Mouse (Mus musculus) hindbrain, embryonic 16.5 days (tissue): Measurements from ENCODE around the gene Kbtbd12. TPM values are rescaled to one million over a fixed set of nuclear protein-coding genes. Genes with fewer than 3 reads are reported as not detected.

ENCODE experiments used
- ATAC-seq: fragments of 200-750 bp; cut with Nextera tagmentation; 2 replicates; pipeline ENCODE4 v1.8.0; 2017; ENCODE audit warnings: moderate TSS enrichment, moderate library complexity
- H3K27ac ChIP-seq: fragments of 300-500 bp; sonication (generic); 2 replicates; pipeline ENCODE4 v1.5.1; 2014; ENCODE audit warnings: low read depth, mild to moderate bottlenecking, control low read depth, low read length, moderate library complexity
- H3K27me3 ChIP-seq: fragments of 300-500 bp; sonication (generic); replicated peaks from 2 replicates; pipeline ENCODE4 v1.6.1; 2014; ENCODE audit warnings: low read length; ENCODE audit not compliant: control insufficient read depth, insufficient read depth
- H3K36me3 ChIP-seq: fragments of 300-500 bp; sonication (generic); 2 replicates; pipeline ENCODE4 v1.6.1; 2014; ENCODE audit warnings: mild to moderate bottlenecking, low read length, moderate library complexity, mixed read lengths; ENCODE audit not compliant: control insufficient read depth, insufficient read depth
- H3K4me1 ChIP-seq: fragments of 300-500 bp; sonication (generic); 2 replicates; pipeline ENCODE4 v1.6.1; 2014; ENCODE audit warnings: low read depth, low read length; ENCODE audit not compliant: control insufficient read depth, insufficient read depth
- H3K4me2 ChIP-seq: fragments of 300-500 bp; sonication (generic); 2 replicates; pipeline ENCODE4 v1.6.1; 2014; ENCODE audit warnings: mild to moderate bottlenecking, low read length, control low read depth, moderate library complexity
- H3K4me3 ChIP-seq: fragments of 300-500 bp; sonication (generic); 2 replicates; pipeline ENCODE4 v1.5.1; 2014; ENCODE audit warnings: mild to moderate bottlenecking, low read length, control low read depth, moderate library complexity
- H3K9ac ChIP-seq: fragments of 300-500 bp; sonication (generic); 2 replicates; pipeline ENCODE4 v1.6.1; 2014; ENCODE audit warnings: low read depth, mild to moderate bottlenecking, control low read depth, low read length, moderate library complexity
- H3K9me3 ChIP-seq: fragments of 300-500 bp; sonication (generic); 2 replicates; pipeline ENCODE4 v1.6.1; 2014; ENCODE audit warnings: mild to moderate bottlenecking, low read length, moderate library complexity; ENCODE audit not compliant: control insufficient read depth
- WGBS: fragments of 180-500 bp; shearing (Covaris S2); extraction: QIAGEN DNeasy Blood & Tissue Kit; methylation state at CpG from one replicate; pipeline ENCODE4 v1.1.7; 2014; 5-methylcytosine and 5-hydroxymethylcytosine counted together
- polyA plus RNA-seq: library from polyadenylated mRNA; unstranded; fragments of >200 nt; fragmentation: Nextera tagmentation; extraction: Ambion mirVana; gene quantifications from 2 replicates; pipeline ENCODE4 v1.2.1, GENCODE M21; 2015

Kbtbd12 gene
- polyA plus RNA-seq, 1 experiment from 2014 or later: 0.60 TPM

- WGBS: 83% methylated on average over 3 of the region's 3 CpGs
- ATAC-seq: no peak
These were observed 114.7 kb downstream of the Kbtbd12 start for GRCm38 (mm10) chr6:88523043-88523442.

DNA sequence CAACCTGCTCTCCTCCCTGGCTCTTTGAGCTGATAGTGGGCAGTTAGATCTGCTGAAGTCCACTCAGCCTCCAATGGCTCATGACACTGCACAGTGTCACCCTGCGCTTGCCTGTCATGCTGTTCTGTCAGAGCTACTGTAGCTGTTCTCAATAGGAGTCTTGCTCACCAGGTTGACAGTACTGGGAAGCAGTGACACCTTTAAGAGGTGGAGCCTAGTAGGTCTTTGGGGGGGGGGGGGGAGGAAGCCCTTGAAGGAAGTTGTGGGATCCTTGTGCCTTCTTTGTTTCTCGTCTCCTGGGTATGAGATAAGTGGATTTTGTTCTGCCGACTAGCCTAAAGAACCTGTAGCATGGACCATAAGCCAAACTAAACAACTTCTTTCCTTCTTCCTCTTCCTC, 115.1 kb downstream of the Kbtbd12 start:
- ATAC-seq: no peak
- WGBS: 81% methylated on average over 3 of the region's 3 CpGs
- no peak overlapping the region for H3K4me3 ChIP-seq
- no peaks in the 10 kb centered on the region for H3K36me3 ChIP-seq
- no peaks in the 10 kb centered on the region for H3K27me3 ChIP-seq
- H3K9ac ChIP-seq: no peak overlapping the region
- H3K9me3 ChIP-seq: no peaks in the 10 kb centered on the region
- peaks cover 12% of the 10 kb centered on the region for H3K4me1 ChIP-seq
- no peak overlapping the region for H3K27ac ChIP-seq
- no peak overlapping the region for H3K4me2 ChIP-seq

More at GRCm38 (mm10) chr6:88523043-88523442, 114.7 kb downstream of the Kbtbd12 start:
- H3K27ac ChIP-seq: no peak overlapping the region
- H3K9me3 ChIP-seq: no peaks in the 10 kb centered on the region
- H3K27me3 ChIP-seq: no peaks in the 10 kb centered on the region
- peaks cover 7% of the 10 kb centered on the region for H3K4me1 ChIP-seq
- no peak overlapping the region for H3K4me3 ChIP-seq
- H3K36me3 ChIP-seq: no peaks in the 10 kb centered on the region
- H3K4me2 ChIP-seq: no peak overlapping the region
- no peak overlapping the region for H3K9ac ChIP-seq

GRCm38 (mm10) chr6:88521821-88522220, 115.9 kb downstream of the Kbtbd12 start:
- no peaks in the 10 kb centered on the region for H3K9me3 ChIP-seq
- H3K4me2 ChIP-seq: no peak overlapping the region
- H3K4me3 ChIP-seq: no peak overlapping the region
- H3K36me3 ChIP-seq: no peaks in the 10 kb centered on the region
- H3K9ac ChIP-seq: no peak overlapping the region
- WGBS: 86% methylated on average over 7 of the region's 7 CpGs
- H3K27me3 ChIP-seq: no peaks in the 10 kb centered on the region
- H3K4me1 ChIP-seq: peaks cover 19% of the 10 kb centered on the region
- H3K27ac ChIP-seq: no peak overlapping the region
- no peak for ATAC-seq

DNA sequence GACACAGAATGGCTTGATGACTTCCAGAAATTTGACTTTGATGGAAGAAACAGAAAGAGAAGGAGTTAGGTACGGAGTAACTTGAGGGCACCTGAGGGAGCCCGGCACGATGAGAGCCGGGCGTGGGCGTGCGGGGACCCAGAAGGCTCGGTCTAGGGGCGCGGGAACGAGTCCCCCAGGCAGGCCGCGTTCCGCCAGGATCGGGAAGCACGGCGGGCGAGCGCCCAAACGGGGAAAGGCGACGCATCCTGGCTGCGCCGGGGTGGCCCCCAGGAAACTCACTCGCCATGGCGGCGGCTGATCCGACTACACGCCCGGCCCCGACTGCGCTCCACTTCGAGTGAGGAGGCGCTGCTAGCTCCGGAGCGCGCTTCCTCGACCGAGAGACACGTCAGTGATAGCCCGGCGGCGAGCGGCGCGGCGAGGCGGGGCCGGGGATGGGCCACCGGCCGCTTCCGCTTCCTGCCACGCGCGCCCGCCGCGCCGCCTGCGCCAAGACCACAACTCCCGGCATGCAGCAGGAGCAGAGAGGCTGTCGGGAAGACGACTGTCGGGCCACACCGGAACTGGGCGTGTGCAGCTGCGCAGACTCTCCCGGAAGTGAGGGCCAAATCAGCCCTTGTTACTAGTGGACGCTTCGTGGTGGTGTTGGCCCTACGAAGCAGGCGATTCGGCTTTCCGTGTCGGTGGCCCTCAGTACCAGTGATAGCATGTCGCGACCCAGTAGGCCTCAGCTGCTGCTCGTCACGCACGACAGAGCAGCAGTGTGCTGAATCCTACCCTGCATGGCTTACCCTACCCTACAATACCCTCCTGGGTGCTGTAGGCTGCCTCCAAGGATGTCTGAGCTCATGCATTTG, 119.1 kb downstream of the Kbtbd12 start, which contains the start of gene Sec61a1:
Sec61a1 (minus strand) TSS at position 502 of the 860 bp plus-strand sequence.
- Histone ChIP-seq H3K9ac (peak within 1 kb of the TSS; percentile 92), H3K4me3 (peak within 1 kb of the TSS; percentile 89), H3K27ac (peak within 1 kb of the TSS; percentile 92), H3K9me3 (no peaks in the 10 kb centered on the region), H3K4me2 (peak within 1 kb of the TSS; percentile 93), H3K27me3 (no peaks in the 10 kb centered on the region), H3K4me1 (peaks cover 23% of the 10 kb centered on the region), H3K36me3 (no peaks in the 10 kb centered on the region)
- peak; percentile 98 for ATAC-seq
- under 1% methylated on average over 67 of the region's 80 CpGs for WGBS

- WGBS: 15% methylated on average over 18 of the region's 18 CpGs
- Histone ChIP-seq H3K4me1 (peaks cover 23% of the 10 kb centered on the region), H3K4me3 (peak overlapping the region; percentile 89), H3K9me3 (no peaks in the 10 kb centered on the region), H3K27ac (peak overlapping the region; percentile 86), H3K27me3 (no peaks in the 10 kb centered on the region), H3K9ac (peak overlapping the region; percentile 85), H3K4me2 (peak overlapping the region; percentile 90), H3K36me3 (peaks cover 4% of the 10 kb centered on the region; the same call in 1 of the 2 replicates)
- no peak for ATAC-seq
These were observed 119.9 kb downstream of the Kbtbd12 start for GRCm38 (mm10) chr6:88517701-88518403.

GRCm38 (mm10) chr6:88516667-88517066, 121.1 kb downstream of the Kbtbd12 start:
- H3K36me3 ChIP-seq: peaks cover 10% of the 10 kb centered on the region
- no peaks in the 10 kb centered on the region for H3K27me3 ChIP-seq
- no peak overlapping the region; the same call in 1 of the 2 replicates for H3K4me2 ChIP-seq
- 74% methylated on average over 5 of the region's 5 CpGs for WGBS
- H3K4me3 ChIP-seq: no peak overlapping the region
- peaks cover 23% of the 10 kb centered on the region for H3K4me1 ChIP-seq
- H3K27ac ChIP-seq: no peak overlapping the region
- no peak overlapping the region for H3K9ac ChIP-seq
- ATAC-seq: no peak
- no peaks in the 10 kb centered on the region for H3K9me3 ChIP-seq

DNA sequence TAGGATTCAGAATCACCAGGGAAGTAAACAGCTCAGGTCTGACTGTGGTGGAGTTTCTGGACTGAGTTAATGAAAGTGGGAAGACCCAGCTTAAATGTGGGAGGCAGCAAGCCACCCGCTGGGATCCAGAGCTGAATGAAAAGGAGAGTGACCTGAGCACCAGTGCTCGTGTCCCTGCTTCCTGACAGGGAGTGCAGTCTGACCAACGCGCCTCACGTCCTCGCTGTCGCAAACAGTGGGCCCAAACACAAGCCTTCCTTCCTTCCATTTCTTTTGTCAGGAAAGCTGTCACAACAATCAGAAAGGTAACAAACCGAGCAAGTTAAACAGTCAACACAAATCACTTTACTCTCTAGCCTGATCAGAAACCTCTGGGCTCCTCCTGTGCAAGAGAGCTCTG, 121.8 kb downstream of the Kbtbd12 start:
- Histone ChIP-seq H3K27me3 (no peaks in the 10 kb centered on the region), H3K9ac (no peak overlapping the region), H3K4me1 (peaks cover 23% of the 10 kb centered on the region), H3K4me2 (no peak overlapping the region), H3K36me3 (peaks cover 15% of the 10 kb centered on the region), H3K27ac (no peak overlapping the region), H3K9me3 (no peaks in the 10 kb centered on the region), H3K4me3 (no peak overlapping the region)
- 81% methylated on average over 8 of the region's 8 CpGs for WGBS
- no peak for ATAC-seq

GRCm38 (mm10) chr6:88514546-88514945, 123.2 kb downstream of the Kbtbd12 start:
- H3K36me3 ChIP-seq: peaks cover 29% of the 10 kb centered on the region
- WGBS: 89% methylated on average over 4 of the region's 4 CpGs
- no peak for ATAC-seq

GRCm38 (mm10) chr6:88513984-88514383, 123.8 kb downstream of the Kbtbd12 start:
- no peak overlapping the region for H3K4me2 ChIP-seq
- H3K27ac ChIP-seq: no peak overlapping the region
- H3K36me3 ChIP-seq: peaks cover 32% of the 10 kb centered on the region
- H3K4me1 ChIP-seq: peaks cover 16% of the 10 kb centered on the region
- no peak overlapping the region for H3K9ac ChIP-seq
- ATAC-seq: no peak
- H3K4me3 ChIP-seq: no peak overlapping the region
- WGBS: 94% methylated on average over 8 of the region's 8 CpGs
- no peaks in the 10 kb centered on the region for H3K27me3 ChIP-seq
- H3K9me3 ChIP-seq: no peaks in the 10 kb centered on the region

More at GRCm38 (mm10) chr6:88514546-88514945, 123.2 kb downstream of the Kbtbd12 start:
- Histone ChIP-seq H3K27me3 (no peaks in the 10 kb centered on the region), H3K4me3 (no peak overlapping the region), H3K27ac (no peak overlapping the region), H3K4me2 (no peak overlapping the region), H3K9me3 (no peaks in the 10 kb centered on the region), H3K9ac (no peak overlapping the region), H3K4me1 (peaks cover 19% of the 10 kb centered on the region)
